Mouse (Mus musculus): ENCODE measurements at regions not wholly inside any gene's neighbourhood (a gene's known extent, or its start where the extent isn't known, plus 50 kb on each side); places are given as distances from the start of the nearest gene placed in this dataset.

DNA sequence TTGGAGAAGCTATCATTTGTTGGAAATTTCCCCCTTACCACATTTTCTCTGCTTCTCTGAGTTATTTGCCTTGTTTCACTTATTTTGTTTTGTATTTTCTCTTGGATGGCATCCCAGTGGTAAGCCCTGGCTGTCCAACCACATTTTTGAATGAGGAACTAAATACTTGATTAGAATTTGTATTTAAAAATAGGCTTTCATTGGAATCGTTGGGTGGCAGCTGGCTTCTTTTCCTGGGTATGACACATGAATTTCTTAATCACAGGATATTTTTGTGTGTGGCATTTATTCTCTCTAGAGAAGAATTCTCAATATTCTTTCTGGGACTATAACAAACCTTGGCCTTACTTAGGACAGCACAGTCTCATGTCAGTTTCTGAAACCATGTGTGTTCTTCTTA, 286.5 kb downstream of the Gm11146 start:
- DNase-seq: no peak

DNA sequence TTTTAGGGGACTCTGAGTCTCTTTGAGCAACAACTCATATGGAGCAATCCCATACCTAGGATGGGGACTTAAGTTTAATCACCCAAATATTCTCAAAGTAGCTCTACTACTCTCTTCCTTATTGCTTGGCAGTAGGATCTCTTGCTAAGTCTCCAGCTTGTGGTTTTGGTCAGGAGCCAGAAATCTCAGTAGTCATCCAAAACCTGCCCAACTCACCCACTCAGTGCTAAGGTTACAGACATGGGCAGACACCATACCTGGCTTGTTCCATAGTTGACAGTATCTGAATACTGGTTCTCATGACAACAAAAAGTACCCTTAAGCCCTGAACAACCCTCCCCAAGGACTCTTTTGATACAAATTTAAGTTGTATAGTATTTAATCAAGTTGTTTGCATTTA, 288.7 kb downstream of the Gm11146 start:
- no peak for DNase-seq

DNA sequence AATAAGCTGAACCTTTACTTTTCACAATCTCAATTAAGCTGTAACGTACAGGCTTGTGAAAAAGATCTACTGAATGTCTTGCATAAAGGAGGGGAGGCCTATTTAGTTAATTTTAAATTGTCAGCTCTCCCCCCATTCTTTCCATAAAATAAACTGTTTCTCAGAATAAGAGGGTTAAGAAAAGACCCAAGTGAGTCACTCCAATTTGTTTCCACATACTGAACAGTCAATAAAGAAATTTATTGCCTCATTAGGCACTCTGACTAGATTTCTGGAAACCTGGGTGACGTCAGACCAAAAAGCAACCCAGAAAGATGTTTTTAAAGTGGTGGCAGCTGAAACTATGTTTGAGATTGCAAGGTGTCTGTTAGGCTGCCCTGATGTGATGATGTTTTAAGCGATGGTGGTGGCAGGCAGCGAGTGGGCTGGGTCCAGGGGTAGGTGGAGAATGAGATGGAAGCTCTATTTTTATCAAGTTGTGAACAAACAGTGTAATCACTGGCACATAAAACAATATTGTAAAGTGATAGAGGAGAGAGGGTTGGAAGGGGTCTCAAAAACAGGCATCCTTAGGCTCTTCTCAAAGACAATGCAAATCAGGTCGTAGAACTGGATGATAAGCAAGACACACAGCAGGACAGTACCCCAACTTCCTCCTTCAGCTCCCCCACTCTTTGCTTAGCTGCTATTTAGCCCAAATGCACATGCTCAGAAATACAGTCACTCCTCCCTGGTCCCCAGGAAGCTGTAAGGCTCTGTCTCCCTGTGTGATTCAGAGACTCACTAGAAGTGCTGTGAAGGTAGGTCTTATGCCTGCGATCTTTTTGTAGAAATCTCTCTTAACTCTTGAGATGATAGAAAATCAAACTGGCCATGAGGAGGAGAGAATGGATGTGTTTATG, 288.0 kb downstream of the Usp25 start:
- no peak for DNase-seq

GRCm38 (mm10) chr16:77300572-77301213, 287.2 kb downstream of the Usp25 start:
- DNase-seq: no peak

DNA sequence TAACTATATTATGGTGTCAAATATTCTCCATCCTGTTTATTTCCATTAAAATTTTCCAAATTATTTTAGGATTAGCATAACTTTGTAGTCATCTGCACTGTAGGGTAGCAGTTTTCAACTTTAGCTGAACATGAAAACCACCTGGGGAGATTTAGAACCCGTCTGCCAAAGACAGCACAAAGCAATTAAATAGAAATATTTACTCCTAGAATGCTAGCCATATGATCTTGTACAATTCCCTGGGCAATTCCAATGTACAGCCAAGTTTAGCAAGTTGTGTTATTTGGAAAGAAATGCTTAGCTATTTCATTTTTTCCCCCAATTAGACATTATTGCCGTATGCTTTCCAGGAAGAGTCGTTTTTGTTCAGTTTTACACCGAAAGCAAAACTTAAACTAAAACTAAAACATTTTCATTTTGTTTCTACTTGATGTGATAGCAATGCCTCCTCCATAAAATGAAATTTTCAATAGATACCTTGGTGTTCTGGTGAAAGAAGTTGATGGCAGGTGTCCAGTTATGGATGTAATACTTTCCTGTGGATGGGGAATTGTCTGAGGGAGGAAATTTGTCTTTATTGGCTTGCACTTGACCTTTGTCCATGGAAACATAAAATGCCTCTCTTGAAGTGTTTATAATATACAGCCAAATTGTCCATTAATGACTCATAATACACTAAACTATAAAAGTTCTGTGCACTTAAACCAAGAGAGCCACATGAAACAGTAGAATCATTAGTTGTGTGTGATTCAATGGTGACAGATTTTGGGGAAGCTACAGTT, 282.3 kb downstream of the Usp25 start:
- no peak for DNase-seq

GRCm38 (mm10) chr16:77292317-77292771, 278.8 kb downstream of the Usp25 start:
- DNase-seq: no peak

DNA sequence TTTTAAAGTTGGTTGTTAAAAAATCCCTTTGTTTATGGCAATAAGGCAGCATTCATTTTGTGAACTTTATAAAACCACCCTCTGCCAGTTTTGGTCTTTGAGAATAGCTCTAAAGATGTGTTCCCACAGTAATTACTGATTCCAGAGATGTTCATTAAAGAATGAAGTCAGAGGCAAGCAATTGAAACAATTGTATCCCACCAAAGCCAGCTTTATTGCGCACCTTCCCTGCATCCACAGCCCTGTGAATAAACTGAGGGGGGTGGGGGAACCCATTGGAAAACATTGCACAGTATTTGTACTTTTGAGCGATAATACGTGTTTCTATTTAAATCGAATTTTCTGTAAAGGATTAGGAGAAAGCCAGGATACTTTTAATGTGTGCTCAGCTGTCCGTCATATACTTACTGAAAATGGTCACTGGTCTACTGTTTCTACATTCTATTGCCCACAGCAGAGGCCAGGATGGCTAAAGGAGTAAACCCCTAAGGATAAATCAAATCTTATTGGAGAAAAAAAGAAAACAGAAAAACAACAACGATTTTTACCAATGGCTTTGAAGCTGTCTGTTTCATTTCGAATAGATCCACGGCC, 278.3 kb downstream of the Usp25 start:
- DNase-seq: no peak

DNA sequence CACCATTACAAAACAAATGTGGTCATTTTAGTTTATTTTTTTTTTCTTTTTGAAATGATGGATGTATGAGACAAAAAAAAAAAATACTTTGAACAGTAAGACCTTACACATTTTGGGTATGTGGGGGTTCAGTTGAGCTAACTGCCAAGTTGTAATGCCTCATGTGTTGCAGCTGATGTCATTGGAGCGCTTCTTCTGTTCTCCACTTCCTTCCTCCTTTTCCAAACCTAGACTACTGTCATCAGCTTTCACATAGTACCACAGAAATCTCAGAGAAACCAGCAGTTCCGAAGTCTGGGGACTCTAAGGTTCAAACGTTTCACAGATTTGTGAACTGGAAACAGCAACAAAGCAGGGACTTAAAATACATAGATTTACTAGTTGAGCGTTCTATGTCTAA, 270.7 kb downstream of the Usp25 start:
- no peak for DNase-seq

- no peak for DNase-seq
Measured at GRCm38 (mm10) chr16:77279916-77280315, 266.4 kb downstream of the Usp25 start.

GRCm38 (mm10) chr16:77279495-77279894, 266.0 kb downstream of the Usp25 start:
- DNase-seq: no peak

DNA sequence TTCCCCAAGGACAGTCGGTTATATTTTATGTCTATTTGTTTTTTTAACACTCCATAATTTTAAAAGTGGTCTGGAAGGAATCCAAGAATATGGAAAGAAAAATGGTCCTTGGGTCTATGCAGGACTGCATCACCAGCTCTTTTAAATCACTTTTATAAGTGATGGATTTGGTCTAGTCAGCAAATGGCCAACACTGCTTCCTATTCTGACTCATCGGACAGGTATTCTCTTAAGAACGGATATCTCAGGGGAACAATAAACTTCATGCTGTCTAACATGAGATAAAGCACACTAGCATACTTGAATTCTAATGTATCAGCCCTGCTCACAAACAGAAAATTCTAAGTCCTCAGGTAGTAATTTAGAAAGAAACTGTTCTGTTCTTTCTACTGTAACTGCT, 259.8 kb downstream of the Usp25 start:
- no peak for DNase-seq

DNA sequence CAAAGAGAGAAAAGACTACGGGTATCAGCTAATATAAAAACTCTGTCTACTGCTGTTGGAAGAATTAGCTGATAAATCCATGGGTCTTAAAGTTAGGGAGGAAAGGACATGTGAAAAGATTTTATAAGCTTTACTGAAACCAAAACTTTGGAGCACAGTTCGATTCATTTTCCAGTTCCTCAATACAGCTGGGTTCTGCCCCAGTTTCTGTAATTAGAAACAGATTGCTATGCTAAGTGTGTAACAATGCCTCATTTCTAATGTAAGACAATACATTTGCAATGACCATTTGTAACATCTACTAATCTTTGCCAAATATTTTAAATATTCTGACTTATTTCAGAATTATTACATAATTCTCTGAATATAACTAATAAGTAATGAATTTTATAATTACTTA, 255.4 kb downstream of the Usp25 start:
- no peak for DNase-seq

- DNase-seq: peak; percentile 6
Measured at GRCm38 (mm10) chr16:77267679-77268078, 254.2 kb downstream of the Usp25 start.

- DNase-seq: no peak
Measured at GRCm38 (mm10) chr16:77252349-77252748, 238.8 kb downstream of the Usp25 start.

GRCm38 (mm10) chr16:77251422-77251821, 237.9 kb downstream of the Usp25 start:
- no peak for DNase-seq

GRCm38 (mm10) chr16:77240876-77241275, 227.4 kb downstream of the Usp25 start:
- no peak for DNase-seq

- no peak for DNase-seq
Measured at GRCm38 (mm10) chr16:77239176-77239790, 225.8 kb downstream of the Usp25 start.

- DNase-seq: no peak
Measured at GRCm38 (mm10) chr16:77238358-77239175, 225.1 kb downstream of the Usp25 start.

- no peak for DNase-seq
Measured at GRCm38 (mm10) chr16:77237631-77238357, 224.3 kb downstream of the Usp25 start.

- no peak for DNase-seq
Measured at GRCm38 (mm10) chr16:77237272-77237603, 223.7 kb downstream of the Usp25 start.
